Mouse (Mus musculus) CD4-positive helper T cell, adult 2 months (primary cell): ENCODE measurements at regions not wholly inside any gene's neighbourhood (a gene's known extent, or its start where the extent isn't known, plus 50 kb on each side); places are given as distances from the start of the nearest gene placed in this dataset.

ENCODE experiments used
- DNase-seq: peaks from one replicate; pipeline ENCODE4 v3.0.0-alpha.2; 2012; ENCODE audit warnings: low read depth, missing footprints, low spot score

DNA sequence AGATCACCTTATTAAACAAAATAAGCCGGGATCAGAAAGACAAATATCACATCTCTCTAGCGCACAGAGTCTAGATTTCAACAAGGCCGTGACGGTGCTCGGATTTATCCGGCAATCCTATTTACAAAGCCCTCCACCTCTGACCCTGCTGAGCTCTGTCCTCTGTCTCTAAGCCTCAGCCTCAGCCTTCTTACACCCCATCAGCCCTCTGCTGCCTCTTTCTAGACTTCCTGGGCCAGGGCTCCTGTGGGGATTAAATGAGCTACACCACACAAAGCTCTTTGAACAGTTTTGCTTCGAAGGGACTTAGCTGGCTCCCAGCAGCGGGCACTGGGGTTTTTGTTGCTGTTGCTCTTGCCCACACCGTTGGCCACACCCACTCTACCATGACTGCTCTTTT is 211.8 kb downstream of the CK137956 start:
- DNase-seq = no peak

GRCm38 (mm10) chr4:127756238-127756637 is 214.5 kb downstream of the CK137956 start:
- no peak for DNase-seq

DNA sequence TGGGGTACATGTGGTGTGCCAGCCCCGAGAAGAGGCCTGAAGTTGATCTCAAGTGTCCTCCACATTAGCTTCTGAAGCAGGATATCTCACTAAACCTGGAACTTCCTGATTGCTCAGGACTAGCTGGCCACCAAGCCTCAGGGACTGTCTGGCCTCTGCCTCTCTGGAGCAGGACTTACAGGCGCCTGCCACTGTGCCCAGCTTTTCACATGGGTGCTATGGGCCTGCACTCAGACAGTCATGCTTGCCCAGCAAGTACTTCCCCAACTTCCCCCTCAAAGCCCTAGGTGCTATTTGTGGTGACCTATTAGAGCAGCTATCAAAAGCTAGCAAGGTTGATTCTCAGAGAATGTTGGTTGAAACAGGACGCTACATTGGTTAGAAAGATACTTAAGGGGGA is 220.0 kb downstream of the CK137956 start:
- DNase-seq = no peak

DNA sequence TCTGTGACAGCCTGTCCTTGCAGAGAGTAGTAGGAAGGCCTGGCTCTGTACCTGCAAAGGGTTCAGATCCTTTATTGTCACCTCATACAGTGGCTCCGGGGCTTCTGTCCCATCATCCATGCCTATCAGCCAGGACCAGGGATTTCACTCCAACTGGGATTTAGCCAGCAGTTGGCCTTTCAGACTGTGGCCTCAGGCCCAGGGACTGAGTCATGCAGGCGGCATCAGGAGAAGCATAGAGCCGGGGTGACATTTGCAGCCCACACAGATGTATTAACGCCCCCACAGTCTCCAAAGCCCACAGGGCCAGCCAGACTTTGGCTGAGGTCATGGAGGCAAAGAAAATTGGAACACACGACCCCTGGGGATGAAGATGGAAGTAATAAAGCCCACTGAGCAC is 222.9 kb downstream of the CK137956 start:
- no peak for DNase-seq

GRCm38 (mm10) chr4:127736781-127737180 is 234.0 kb downstream of the CK137956 start:
- DNase-seq = no peak

DNA sequence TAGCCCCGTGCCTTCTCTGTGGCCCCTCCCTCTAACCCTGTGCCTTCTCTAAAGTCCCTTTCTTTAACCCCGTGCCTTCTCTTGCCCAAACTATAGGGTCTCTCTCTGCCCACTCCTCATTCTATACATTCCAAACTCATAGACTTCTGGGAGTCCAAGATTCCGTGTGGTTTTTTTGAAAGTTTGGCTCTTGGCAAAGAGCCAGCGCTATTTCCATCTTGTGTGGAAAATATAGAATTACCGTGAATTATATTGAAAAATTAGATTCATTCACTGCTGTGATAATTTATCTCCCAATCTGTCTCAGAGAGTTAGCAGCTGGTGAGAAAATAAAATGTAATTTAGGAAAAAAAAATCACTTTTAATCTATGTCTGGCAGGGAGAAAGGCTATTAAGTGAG is 234.6 kb downstream of the CK137956 start:
- DNase-seq = no peak

- no peak for DNase-seq
Measured at GRCm38 (mm10) chr4:127734641-127735040, 236.1 kb downstream of the CK137956 start.

- DNase-seq = no peak
Measured at GRCm38 (mm10) chr4:127718661-127719060, 252.1 kb downstream of the CK137956 start.

GRCm38 (mm10) chr4:127712274-127712673 is 258.5 kb downstream of the CK137956 start:
- no peak for DNase-seq

DNA sequence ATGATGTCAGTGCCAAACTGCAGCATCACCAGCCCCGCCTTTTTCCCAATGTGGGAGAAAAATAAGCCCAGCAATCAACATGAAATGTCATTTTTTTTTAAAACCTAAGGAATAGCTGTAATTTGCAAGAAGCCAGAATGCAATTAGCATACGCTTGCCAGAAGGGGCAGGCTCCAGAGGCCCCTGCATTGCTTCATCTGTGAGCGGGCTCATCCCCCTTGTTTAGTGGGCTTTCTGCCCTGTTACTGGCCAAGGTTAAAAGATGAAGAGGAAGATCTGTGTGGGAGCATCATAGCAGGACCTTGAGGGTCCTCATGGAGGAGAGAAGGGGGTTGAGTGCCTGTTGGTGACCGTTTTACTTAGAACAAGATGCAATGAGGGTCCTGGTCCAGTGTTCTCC is 259.9 kb downstream of the CK137956 start:
- no peak for DNase-seq

DNA sequence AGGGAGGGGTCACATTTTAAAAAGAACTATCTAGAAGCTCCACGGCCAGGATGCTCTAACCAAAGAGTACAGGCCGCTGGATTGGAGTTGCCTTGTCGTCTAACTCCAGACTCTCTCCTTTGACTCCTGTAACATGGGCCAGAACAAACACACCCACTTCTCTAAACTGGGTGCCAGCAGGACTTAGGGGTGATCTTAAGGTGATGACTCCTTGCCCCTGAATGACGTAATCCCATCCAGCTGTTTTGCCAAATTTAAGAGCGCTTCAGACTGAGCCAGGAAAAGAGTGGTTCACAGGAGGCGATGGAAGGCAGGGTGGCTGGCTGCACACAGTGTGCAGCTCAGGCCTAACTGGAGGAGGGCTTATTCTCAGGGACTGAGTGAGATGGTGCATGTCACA is 261.0 kb downstream of the CK137956 start:
- no peak for DNase-seq

- DNase-seq = no peak
Measured at GRCm38 (mm10) chr4:127708186-127708585, 262.6 kb downstream of the CK137956 start.

DNA sequence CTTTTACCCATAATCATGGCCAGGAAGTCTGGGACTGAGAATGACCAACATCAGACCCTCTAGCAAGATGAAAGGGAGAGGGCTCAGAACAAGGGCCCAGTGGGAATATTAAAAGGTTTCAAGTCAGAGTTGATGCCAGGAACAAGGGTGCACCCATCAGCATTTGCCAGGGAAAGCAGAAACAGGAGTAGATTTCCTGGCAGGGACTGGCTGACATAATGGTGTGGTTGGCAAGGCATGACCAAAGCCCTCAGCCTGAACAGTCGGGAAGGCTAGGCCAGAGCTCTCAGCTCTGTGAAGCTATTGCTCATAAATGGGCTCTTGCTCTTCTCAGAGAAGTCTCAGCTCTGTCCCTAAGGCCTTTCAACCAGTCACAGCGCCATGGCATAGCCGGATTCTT is 263.6 kb downstream of the CK137956 start:
- DNase-seq = no peak

DNA sequence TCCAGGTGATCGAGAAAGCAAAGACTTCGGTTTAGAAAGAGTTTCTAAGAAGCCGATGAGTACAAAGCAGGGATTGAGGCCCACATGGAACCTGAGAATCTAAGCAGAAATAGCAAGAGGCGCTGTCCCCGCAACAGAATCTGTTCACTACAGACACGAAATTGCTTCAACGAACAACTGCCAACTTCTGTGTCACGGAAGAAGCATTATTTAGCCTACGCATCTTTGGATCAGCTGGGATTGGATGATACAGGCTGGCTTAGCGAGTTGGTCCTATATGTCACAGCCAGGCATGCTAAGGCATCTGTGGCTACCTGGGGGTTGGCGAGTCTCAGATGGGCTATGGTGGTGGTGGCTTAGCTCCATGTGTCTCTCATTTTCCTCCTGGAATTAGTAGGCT is 269.1 kb downstream of the CK137956 start:
- no peak for DNase-seq

DNA sequence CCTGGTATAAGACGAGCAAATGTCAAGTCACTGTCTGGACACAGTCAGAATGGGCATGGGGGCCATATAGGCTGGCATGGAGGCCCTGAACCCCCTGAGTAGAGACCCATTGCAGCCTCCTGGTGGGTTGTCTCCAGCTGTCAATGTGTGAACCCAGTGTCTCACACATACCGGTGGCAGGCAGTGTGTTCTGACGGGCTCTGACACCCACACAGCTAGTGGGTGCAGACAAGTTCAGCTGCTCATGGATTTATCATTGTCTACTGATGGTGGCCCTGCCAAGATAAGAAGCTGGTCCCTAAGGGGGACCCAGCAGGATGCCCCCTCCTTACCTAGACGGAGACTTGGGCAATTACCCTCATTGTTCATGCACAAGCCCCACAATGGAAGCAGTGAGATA is 280.8 kb downstream of the CK137956 start:
- no peak for DNase-seq

DNA sequence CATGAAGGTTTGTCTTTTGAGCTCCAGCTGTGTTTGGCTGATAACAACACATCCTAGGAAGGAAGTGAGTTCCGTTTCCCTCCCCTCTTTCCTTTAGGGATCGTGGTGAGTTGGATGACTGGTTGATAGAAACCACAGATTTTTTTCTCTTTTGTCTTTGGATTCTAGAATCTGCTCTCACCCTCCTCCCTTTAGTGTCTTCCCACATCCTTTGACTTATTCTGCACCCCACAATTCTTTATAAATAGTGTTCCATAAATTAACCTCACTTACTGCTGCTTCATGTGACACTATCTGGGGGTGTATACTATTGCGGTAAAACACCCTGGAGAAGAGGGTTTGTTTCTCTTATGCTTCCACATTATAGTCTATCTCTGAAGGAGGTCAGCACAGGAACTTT is 285.7 kb downstream of the CK137956 start:
- DNase-seq = no peak

DNA sequence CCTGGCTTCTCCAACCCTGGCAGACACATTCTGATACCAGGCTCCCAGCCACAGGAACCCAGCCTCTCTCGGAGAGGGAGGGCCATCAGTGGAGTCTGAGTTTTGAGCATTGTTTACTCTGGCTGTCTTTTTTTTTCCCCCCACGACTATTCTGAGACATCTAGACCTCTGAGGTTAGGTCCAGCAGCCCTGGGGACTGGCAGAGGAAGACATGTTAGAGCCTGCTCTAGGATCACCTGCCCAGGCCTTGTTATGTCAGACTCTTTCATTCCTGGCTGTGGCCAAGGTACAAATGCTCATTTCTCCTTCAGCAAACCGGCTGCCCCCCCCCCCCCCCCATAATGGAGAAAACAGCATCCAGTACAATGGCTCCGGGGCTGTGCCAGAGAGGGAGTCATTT is 291.4 kb downstream of the CK137956 start:
- no peak for DNase-seq

GRCm38 (mm10) chr4:127678437-127678836 is 292.3 kb downstream of the CK137956 start:
- no peak for DNase-seq

DNA sequence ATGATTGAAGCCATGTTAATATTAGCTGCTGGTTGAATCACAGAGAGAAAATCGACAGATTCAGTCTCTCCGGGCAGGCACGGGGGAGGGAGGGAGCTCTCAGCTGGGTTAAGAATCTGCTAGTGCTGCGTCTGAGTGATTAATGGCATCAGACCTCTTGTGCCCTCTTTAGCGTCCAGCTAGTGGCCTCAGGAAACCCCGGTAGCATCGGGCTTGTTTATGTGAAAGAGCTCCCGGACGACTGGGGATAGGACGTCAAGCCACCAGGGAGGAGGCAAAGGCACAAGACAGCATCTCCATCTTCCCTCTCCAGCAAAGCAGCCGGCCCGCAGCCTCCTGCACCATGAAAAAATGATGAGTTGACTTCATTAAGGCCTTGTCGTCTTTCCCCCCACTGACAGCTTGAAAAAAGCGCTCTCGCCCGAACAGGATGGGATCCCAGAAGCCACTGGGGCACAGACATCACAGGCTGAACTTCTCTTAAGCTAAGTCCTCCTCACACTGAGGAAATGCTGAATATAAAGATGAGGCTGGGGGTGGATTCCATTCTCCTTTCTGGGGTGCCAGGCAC is 294.9 kb downstream of the CK137956 start:
- no peak for DNase-seq

DNA sequence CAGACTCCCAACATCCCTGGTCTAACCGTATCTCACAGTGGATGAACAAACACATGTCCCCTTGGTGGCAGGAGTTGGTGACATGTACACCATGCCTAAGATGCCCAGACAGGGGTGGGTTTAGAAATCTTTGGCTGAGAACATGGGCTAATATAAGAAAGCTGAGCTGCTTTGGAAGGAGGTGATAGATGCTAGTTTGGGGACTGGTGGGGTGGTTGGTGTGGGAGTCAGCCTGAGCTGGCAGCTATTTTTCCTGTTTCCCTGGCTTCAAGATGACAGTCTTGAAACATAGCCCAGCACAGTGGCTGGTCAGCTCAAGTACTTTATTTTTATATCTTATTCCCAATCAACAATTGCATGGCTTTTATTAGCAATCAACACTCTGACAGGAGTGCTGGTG is 302.0 kb upstream of the Gjb5 start:
- no peak for DNase-seq

- no peak for DNase-seq
Measured at GRCm38 (mm10) chr4:127651601-127652000, 293.6 kb upstream of the Gjb5 start.

DNA sequence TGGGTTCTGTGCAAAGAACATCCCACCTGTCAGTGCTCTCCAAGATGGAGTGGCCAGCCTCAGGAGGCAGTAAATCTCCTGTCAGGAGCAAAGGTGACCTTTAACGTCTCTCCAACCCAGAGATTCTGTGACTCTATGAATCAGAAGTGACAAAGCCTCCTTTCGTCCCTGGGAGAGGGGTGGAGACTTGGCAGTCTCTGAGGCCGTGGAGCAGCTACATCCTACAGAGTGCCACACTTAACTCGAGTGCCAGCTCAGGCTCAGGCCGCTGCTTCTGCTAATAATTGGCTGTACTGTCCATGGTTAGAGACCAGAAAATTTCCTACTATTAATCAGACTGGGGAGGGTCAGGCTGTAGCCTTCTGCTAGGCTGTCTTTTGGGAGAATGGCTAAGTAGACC is 290.0 kb upstream of the Gjb5 start:
- DNase-seq = no peak

DNA sequence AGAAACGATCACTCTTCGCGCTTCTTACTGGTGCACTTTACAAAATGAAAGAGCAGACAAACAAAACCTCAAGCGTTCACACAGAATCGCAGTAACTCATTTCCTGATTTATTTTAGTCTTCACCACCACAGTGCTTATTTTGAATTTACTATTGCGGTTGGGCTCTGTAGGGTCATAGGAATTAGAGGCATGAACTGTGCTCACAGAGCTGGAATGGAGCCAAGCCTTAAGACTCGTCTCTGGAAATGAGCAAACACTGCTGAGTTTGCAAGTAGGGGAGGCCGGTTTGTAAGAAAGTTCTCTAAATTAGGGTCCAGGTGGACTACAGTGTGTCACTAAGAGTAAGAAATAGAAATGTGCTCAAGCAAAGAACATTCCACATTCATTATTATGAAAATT is 289.2 kb upstream of the Gjb5 start:
- DNase-seq = no peak
